Mouse (Mus musculus) kidney, adult 2 months (tissue): Measurements from ENCODE around the gene Acat1.

Experiments
- CTCF ChIP-seq: fragments of 200-500 bp; conservative IDR thresholded peaks from 2 replicates; pipeline ENCODE4 v1.5.1; 2011; ENCODE audit warnings: low read depth, mild to moderate bottlenecking, control low read depth, low read length, moderate library complexity, mixed read lengths; ENCODE audit not compliant: insufficient read depth, insufficient read length
- POLR2A ChIP-seq: fragments of 200-500 bp; IDR thresholded peaks from one replicate; pipeline ENCODE4 v1.6.1; 2011; ENCODE audit warnings: low read depth, low read length, control low read depth

DNA sequence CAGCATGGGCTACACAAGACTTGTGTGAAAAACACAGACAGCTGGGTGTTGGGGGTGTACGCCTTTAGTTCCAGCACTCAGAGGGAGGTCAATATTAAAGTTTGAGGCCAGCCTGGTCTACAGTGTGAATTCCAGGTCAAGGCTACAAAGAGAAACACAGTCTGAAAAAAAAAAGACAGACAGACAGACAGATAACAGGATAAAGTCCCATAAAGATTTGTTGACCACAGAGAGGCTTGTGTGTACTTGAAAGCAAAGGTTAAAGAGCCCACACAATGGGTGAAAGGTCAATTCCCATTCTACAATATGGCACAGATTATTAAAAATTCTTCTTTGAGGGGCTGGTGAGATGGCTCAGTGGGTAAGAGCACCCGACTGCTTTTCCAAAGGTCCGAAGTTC, 3.0 kb downstream of the Acat1 start:
- TF ChIP-seq POLR2A: no peak
- TF ChIP-seq CTCF: no peak
